Mouse (Mus musculus) induced T-regulatory cell, adult 2 months (primary cell): ENCODE measurements around the gene Ap3b1.
A peak's percentile ranks its signal among the peaks of the same experiment; 100 is the strongest.

ENCODE experiments used
- DNase-seq: peaks from one replicate; pipeline ENCODE4 v3.0.0-alpha.2; 2012; ENCODE audit warnings: low read depth

Gene Ap3b1

GRCm38 (mm10) chr13:94375526-94376390 lies 17.0 kb downstream of the Ap3b1 start:
- DNase-seq: no peak

- DNase-seq: no peak
Observed at GRCm38 (mm10) chr13:94379006-94379405, 20.2 kb downstream of the Ap3b1 start.

- no peak for DNase-seq
Observed at GRCm38 (mm10) chr13:94381427-94381826, 22.7 kb downstream of the Ap3b1 start.

DNA sequence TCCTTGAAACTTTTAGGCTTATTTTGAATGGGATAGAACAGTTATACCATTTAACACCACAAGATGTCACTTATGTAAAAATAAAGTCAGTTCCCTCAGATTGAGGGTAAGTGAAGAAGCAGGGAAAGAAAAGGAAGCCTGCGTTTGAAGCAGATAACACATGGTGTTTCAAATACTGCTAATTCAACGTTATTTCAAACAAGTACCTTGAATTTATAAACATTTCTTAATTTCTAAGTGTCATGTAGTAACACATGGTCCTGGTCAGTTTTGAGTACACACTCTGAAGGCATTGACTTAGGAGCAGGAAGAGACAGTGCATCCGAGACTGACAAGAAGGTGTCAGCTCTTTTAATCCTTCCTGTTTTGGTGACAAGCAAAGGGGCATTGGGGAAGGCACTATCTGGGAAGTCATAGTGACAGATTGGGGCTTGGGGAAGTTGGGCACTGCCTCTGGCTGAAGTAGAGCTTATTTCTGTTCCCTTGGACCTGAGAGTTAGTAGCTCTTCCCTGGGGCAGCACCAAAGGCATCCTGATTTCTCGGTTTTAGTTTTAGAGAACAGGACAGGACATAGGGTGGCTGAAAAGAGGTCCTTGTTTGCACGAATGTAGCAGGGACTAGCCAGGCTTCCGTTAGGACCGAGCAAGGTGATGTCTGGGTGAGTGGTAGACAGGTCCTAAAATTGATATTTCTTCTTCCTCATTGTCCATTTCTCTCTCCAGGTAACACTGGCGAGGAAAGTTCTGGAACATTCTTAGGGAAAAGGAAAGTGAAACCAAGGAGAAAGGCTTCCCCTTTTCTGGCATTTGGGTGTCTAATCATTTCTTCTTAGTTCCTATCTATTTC lies 23.3 kb downstream of the Ap3b1 start:
- peak; percentile 36 for DNase-seq

- no peak for DNase-seq
Observed at GRCm38 (mm10) chr13:94384931-94385570, 26.3 kb downstream of the Ap3b1 start.

DNA sequence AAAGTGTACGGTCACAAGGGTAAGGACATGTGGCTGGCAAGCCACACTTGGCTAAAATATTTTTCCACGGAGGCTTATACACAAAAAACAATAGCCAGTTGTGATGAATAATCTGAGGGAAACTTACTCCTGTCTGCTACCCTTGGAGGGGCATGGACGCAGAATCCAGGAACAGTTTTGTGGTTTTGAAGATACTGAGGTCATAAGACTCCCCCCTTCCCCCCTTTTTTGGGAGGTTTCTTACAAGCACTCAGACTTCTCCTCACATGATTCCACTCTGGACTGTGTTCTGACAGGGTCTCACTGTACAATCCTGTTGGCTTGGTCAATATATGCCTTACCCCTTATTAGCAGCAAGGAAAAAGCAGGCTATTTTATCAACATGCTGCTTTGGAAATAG lies 29.8 kb downstream of the Ap3b1 start:
- peak; percentile 24 for DNase-seq

GRCm38 (mm10) chr13:94389541-94389940 lies 30.8 kb downstream of the Ap3b1 start:
- DNase-seq: no peak

- DNase-seq: no peak
Observed at GRCm38 (mm10) chr13:94392282-94392681, 33.5 kb downstream of the Ap3b1 start.

DNA sequence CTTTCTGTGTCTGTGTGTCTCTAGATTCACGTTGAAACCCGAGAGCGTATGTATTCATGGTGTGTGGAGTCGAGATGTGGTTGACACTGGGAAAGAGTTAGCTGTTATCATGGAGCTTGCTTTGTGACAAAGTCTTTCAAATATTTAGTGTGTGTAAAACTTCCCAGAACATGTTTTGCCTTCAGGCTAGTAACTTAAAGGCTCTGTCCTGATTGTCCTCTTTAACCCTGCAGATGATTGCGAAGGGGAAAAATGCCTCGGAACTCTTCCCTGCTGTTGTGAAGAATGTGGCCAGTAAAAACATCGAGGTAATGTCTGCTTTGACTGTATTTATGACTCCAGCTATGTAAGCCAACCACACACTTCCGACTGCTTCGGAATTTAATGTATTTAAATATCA lies 35.7 kb downstream of the Ap3b1 start:
- no peak for DNase-seq

DNA sequence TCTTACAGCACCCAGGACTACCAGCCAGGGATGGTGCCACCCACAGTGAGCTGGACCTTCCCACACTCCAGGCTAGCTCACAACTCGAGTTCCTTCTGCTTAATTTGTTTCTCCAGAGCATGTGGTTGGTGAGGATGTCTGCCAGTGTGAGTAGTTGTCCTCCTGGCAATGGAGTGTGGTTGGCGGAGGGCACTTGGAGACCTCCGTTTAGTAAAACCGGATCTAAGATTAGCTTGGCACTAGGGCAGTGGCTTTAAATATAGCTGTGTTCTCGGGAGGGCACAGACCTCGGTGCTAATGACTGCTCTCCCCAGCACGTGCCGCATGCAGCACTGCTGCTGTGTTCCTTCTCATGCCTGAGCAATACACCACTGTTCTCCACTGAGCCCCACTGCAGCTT lies 37.0 kb downstream of the Ap3b1 start:
- DNase-seq: no peak

GRCm38 (mm10) chr13:94396392-94396920 lies 37.7 kb downstream of the Ap3b1 start:
- DNase-seq: no peak

GRCm38 (mm10) chr13:94398568-94399374 lies 40.0 kb downstream of the Ap3b1 start:
- DNase-seq: no peak

GRCm38 (mm10) chr13:94400465-94400864 lies 41.7 kb downstream of the Ap3b1 start:
- DNase-seq: peak; percentile 51

- no peak for DNase-seq
Observed at GRCm38 (mm10) chr13:94423600-94423999, 64.8 kb downstream of the Ap3b1 start.

- DNase-seq: no peak
Observed at GRCm38 (mm10) chr13:94429567-94429966, 70.8 kb downstream of the Ap3b1 start.

DNA sequence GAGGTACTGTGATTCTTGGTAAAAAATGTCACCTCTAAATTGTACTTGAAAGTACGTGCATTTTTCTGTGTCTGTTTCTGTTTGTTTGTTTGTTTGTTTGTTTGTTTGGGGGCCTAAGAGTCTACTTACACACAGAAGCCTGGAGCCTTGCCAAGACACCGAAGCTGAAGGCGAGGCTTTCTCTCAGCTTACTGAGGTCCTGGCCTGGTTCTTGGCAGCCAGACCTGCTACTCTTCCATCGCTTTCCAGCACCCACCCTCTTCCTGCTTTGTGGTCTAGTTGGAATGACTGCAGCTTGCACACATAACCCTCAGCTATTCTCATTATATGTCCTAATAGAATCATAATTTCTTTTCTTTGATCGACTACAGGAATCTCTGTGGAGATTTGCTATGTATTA lies 80.6 kb downstream of the Ap3b1 start:
- no peak for DNase-seq

DNA sequence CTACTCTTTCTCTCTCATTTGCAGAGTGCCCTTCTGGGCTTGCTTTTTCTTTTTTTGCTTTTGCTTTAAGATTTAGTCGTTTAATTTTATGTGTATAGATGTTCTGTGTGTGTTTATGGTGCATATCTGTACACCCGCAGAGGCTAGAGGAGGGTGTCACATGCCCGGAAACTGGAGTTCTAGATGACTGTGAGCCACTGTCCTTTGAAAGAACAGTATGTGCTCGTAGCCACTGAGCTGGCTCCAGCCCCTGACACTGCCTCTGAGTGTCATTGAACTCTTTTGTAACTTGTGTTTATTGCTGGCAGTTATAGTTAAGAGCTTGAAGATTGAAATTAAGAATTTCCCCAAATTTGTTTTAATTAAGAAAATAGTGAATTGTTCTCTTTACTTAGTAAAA lies 82.4 kb downstream of the Ap3b1 start:
- DNase-seq: no peak

DNA sequence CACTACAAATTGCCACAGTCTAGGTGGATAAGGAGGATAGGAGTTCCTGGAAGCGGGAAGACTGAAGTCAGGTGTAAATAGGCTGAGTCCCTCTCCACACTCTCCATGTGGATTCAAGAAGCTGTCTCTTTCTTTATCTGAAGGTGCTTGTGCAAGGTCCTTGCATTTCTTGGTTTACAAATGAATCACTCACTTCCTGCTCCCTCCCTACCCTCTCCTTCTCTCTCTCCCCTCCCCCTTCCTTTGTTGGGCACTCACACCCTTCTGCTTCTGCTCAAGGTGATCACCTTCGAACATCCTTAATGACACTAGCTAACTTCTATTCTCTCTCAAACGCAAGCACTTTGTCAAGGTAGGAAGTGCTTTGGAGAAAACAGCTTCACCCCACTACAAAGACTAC lies 84.7 kb downstream of the Ap3b1 start:
- no peak for DNase-seq

GRCm38 (mm10) chr13:94445103-94445502 lies 86.3 kb downstream of the Ap3b1 start:
- DNase-seq: no peak

- no peak for DNase-seq
Observed at GRCm38 (mm10) chr13:94447003-94447402, 88.2 kb downstream of the Ap3b1 start.

- no peak for DNase-seq
Observed at GRCm38 (mm10) chr13:94449593-94449992, 90.8 kb downstream of the Ap3b1 start.
